Mouse (Mus musculus): ENCODE results near the gene Slc36a2. TPM values are rescaled to one million over a fixed set of nuclear protein-coding genes. Genes with fewer than 3 reads are reported as not detected.

Slc36a2 gene
- polyA plus RNA-seq, 1 experiment, result not detected

- no peak overlapping the region for H3K27ac ChIP-seq (ENCODE audit: insufficient read depth, low read length)
- TF ChIP-seq EP300 (IDR thresholded peaks at IDR 0.05; ENCODE audit: insufficient read depth, low read depth, low read length) (no peak), POLR2A (IDR thresholded peaks at IDR 0.05; ENCODE audit: insufficient read depth, low read length) (no peak), CTCF (IDR thresholded peaks at IDR 0.05; ENCODE audit: low read depth, low read length) (no peak)
- no peaks in the 10 kb centered on the region for H3K27me3 ChIP-seq (ENCODE audit: control insufficient read depth, insufficient read depth, low read length, poor library complexity, severe bottlenecking)
- no peaks in the 10 kb centered on the region for H3K4me1 ChIP-seq (ENCODE audit: control insufficient read depth, insufficient read depth, low read length)
- H3K9ac ChIP-seq (ENCODE audit: low read depth, poor library complexity, severe bottlenecking), result no peak overlapping the region
- no peaks in the 10 kb centered on the region for H3K9me3 ChIP-seq (replicated peaks; ENCODE audit: control insufficient read depth, insufficient read depth, low read length, poor library complexity, severe bottlenecking)
- H3K4me3 ChIP-seq (ENCODE audit: low read depth, low read length), result no peak overlapping the region
- H3K36me3 ChIP-seq (ENCODE audit: control insufficient read depth, insufficient read depth, low read length, poor library complexity, severe bottlenecking), result no peaks in the 10 kb centered on the region
Measured at GRCm38 (mm10) chr11:55209626-55210353, 24.9 kb upstream of the Slc36a2 start.

GRCm38 (mm10) chr11:55209032-55209431 is 24.2 kb upstream of the Slc36a2 start:
- H3K27ac ChIP-seq (ENCODE audit: insufficient read depth, low read length), result no peak overlapping the region
- H3K36me3 ChIP-seq (ENCODE audit: control insufficient read depth, insufficient read depth, low read length, poor library complexity, severe bottlenecking), result no peaks in the 10 kb centered on the region
- H3K4me1 ChIP-seq (ENCODE audit: control insufficient read depth, insufficient read depth, low read length), result no peaks in the 10 kb centered on the region
- no peaks in the 10 kb centered on the region for H3K9me3 ChIP-seq (replicated peaks; ENCODE audit: control insufficient read depth, insufficient read depth, low read length, poor library complexity, severe bottlenecking)
- H3K4me3 ChIP-seq (ENCODE audit: low read depth, low read length), result no peak overlapping the region
- no peaks in the 10 kb centered on the region for H3K27me3 ChIP-seq (ENCODE audit: control insufficient read depth, insufficient read depth, low read length, poor library complexity, severe bottlenecking)
- no peak overlapping the region for H3K9ac ChIP-seq (ENCODE audit: low read depth, poor library complexity, severe bottlenecking)
- TF ChIP-seq POLR2A (IDR thresholded peaks at IDR 0.05; ENCODE audit: insufficient read depth, low read length) (no peak), CTCF (IDR thresholded peaks at IDR 0.05; ENCODE audit: low read depth, low read length) (no peak), EP300 (IDR thresholded peaks at IDR 0.05; ENCODE audit: insufficient read depth, low read depth, low read length) (no peak)

GRCm38 (mm10) chr11:55208001-55208690 is 23.3 kb upstream of the Slc36a2 start:
- Histone ChIP-seq H3K36me3 (ENCODE audit: control insufficient read depth, insufficient read depth, low read length, poor library complexity, severe bottlenecking) (no peaks in the 10 kb centered on the region), H3K9ac (ENCODE audit: low read depth, poor library complexity, severe bottlenecking) (no peak overlapping the region), H3K9me3 (replicated peaks; ENCODE audit: control insufficient read depth, insufficient read depth, low read length, poor library complexity, severe bottlenecking) (no peaks in the 10 kb centered on the region), H3K4me1 (ENCODE audit: control insufficient read depth, insufficient read depth, low read length) (no peaks in the 10 kb centered on the region), H3K4me3 (ENCODE audit: low read depth, low read length) (no peak overlapping the region), H3K27ac (ENCODE audit: insufficient read depth, low read length) (no peak overlapping the region), H3K27me3 (ENCODE audit: control insufficient read depth, insufficient read depth, low read length, poor library complexity, severe bottlenecking) (no peaks in the 10 kb centered on the region)
- TF ChIP-seq CTCF (IDR thresholded peaks at IDR 0.05; ENCODE audit: low read depth, low read length) (no peak), POLR2A (IDR thresholded peaks at IDR 0.05; ENCODE audit: insufficient read depth, low read length) (no peak)

GRCm38 (mm10) chr11:55204602-55205001 is 19.7 kb upstream of the Slc36a2 start:
- no peak overlapping the region for H3K27ac ChIP-seq (ENCODE audit: insufficient read depth, low read length)
- H3K36me3 ChIP-seq (ENCODE audit: control insufficient read depth, insufficient read depth, low read length, poor library complexity, severe bottlenecking), result no peaks in the 10 kb centered on the region
- TF ChIP-seq POLR2A (IDR thresholded peaks at IDR 0.05; ENCODE audit: insufficient read depth, low read length) (no peak), CTCF (IDR thresholded peaks at IDR 0.05; ENCODE audit: low read depth, low read length) (no peak), EP300 (IDR thresholded peaks at IDR 0.05; ENCODE audit: insufficient read depth, low read depth, low read length) (no peak)

GRCm38 (mm10) chr11:55204159-55204596 is 19.3 kb upstream of the Slc36a2 start, which contains the start of gene Slc36a1:
Gene Slc36a1, plus strand, starts transcription at chr11:55204350.
- Histone ChIP-seq H3K9me3 (replicated peaks; ENCODE audit: control insufficient read depth, insufficient read depth, low read length, poor library complexity, severe bottlenecking) (no peaks in the 10 kb centered on the region), H3K27ac (ENCODE audit: insufficient read depth, low read length) (no peak within 1 kb of the TSS), H3K27me3 (ENCODE audit: control insufficient read depth, insufficient read depth, low read length, poor library complexity, severe bottlenecking) (no peaks in the 10 kb centered on the region), H3K36me3 (ENCODE audit: control insufficient read depth, insufficient read depth, low read length, poor library complexity, severe bottlenecking) (no peaks in the 10 kb centered on the region), H3K4me3 (ENCODE audit: low read depth, low read length) (peak within 1 kb of the TSS; percentile 68), H3K9ac (ENCODE audit: low read depth, poor library complexity, severe bottlenecking) (peak within 1 kb of the TSS; percentile 62), H3K4me1 (ENCODE audit: control insufficient read depth, insufficient read depth, low read length) (no peaks in the 10 kb centered on the region)
- TF ChIP-seq CTCF (IDR thresholded peaks at IDR 0.05; ENCODE audit: low read depth, low read length) (peak; percentile 98), EP300 (IDR thresholded peaks at IDR 0.05; ENCODE audit: insufficient read depth, low read depth, low read length) (0 out of 2 replicates have a peak, but pooled peaks have one; percentile 15), POLR2A (IDR thresholded peaks at IDR 0.05; ENCODE audit: insufficient read depth, low read length) (no peak)

More at GRCm38 (mm10) chr11:55204602-55205001, 19.7 kb upstream of the Slc36a2 start:
- no peaks in the 10 kb centered on the region for H3K27me3 ChIP-seq (ENCODE audit: control insufficient read depth, insufficient read depth, low read length, poor library complexity, severe bottlenecking)
- no peaks in the 10 kb centered on the region for H3K9me3 ChIP-seq (replicated peaks; ENCODE audit: control insufficient read depth, insufficient read depth, low read length, poor library complexity, severe bottlenecking)
- peak overlapping the region; percentile 68 for H3K4me3 ChIP-seq (ENCODE audit: low read depth, low read length)
- H3K4me1 ChIP-seq (ENCODE audit: control insufficient read depth, insufficient read depth, low read length), result no peaks in the 10 kb centered on the region
- peak overlapping the region; percentile 62 for H3K9ac ChIP-seq (ENCODE audit: low read depth, poor library complexity, severe bottlenecking)

All from ES-Bruce4 (cell line).